Mouse (Mus musculus): ENCODE results near the gene Mbtps1.

GRCm38 (mm10) chr8:119499836-119500235 lies 58.7 kb downstream of the Mbtps1 start:
- TF ChIP-seq CTCF (IDR thresholded peaks at IDR 0.05; ENCODE audit: control insufficient read depth, insufficient read depth, insufficient read length) (no peak), USF1 (IDR thresholded peaks at IDR 0.05; ENCODE audit: low read depth) (no peak), MYOG (IDR thresholded peaks at IDR 0.05; ENCODE audit: control insufficient read depth, extremely low read depth, insufficient read length) (no peak), MYOD1 (IDR thresholded peaks at IDR 0.05; ENCODE audit: control insufficient read depth, insufficient read length, low read depth) (no peak), FOSL1 (IDR thresholded peaks at IDR 0.05; ENCODE audit: insufficient read depth, low read length, poor library complexity, severe bottlenecking) (no peak)

All from C2C12 (cell line).